8 mouse cellular contexts compared by ENCODE assay signal in the genomic region with DNA sequence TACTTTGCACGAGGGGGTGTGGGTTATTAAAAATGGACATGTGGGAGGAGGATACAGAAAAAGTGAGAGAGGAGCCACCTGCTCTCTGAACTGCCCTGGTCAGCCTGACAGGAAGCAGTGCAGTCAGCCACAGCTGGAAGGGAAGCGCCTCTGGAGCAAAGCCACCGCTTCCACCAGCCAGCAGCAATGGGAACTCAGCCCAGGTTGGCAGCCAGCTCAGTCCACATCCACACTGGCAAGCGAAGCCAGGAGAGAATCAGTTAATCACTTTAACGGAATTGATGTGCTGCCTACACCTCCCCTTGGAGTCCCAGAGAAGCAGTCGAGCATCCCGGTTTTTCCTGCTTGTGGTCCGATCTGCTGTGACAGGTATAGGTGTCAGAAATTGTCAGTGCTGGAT.
A peak's percentile ranks its signal among the peaks of the same experiment; 100 is the strongest.
DNase-seq lines count a peak whose midpoint lies in the region; ATAC-seq and TF ChIP-seq lines count a peak whose summit lies in the region.
"Had no signal": no experiment of that assay in that cellular context is flagged by ENCODE, and none has a peak within 500 bp of the region (broad histone marks: within the 10 kb centered on the region; RNA-seq: fewer than 3 reads in every experiment).

No protein-coding gene starts in this region.

- H3K27ac ChIP-seq in limb, embryonic 14.5 days (replicated peaks; ENCODE audit: low read depth, low read length), result no peak overlapping the region
- H3K27ac ChIP-seq in limb, embryonic 10.5 days, result no peak overlapping the region
- H3K27ac ChIP-seq in heart, postnatal 0 days (ENCODE audit: low read depth), result no peak overlapping the region
- H3K27ac ChIP-seq: liver, embryonic 15.5 days had no signal

- no peaks in the 10 kb centered on the region for H3K4me1 ChIP-seq in limb, embryonic 14.5 days (ENCODE audit: control insufficient read depth, insufficient read depth, low read length)
- peaks cover 3% of the 10 kb centered on the region; the same call in 1 of the 2 replicates for H3K4me1 ChIP-seq in limb, embryonic 10.5 days
- no peaks in the 10 kb centered on the region for H3K4me1 ChIP-seq in heart, postnatal 0 days (ENCODE audit: control insufficient read depth, insufficient read depth)
- H3K4me1 ChIP-seq: liver, embryonic 15.5 days had no signal

- no peak for TF ChIP-seq CTCF in brain, embryonic 14.5 days (IDR thresholded peaks at IDR 0.05; ENCODE audit: borderline replicate concordance, extremely low read depth, insufficient read depth, insufficient read length)
- TF ChIP-seq CTCF in heart, postnatal 0 days (IDR thresholded peaks at IDR 0.05; ENCODE audit: low read depth), result no peak

- H3K4me3 ChIP-seq in limb, embryonic 14.5 days (replicated peaks; ENCODE audit: low read length), result no peak overlapping the region
- no peak overlapping the region for H3K4me3 ChIP-seq in limb, embryonic 10.5 days
- no peak overlapping the region for H3K4me3 ChIP-seq in heart, postnatal 0 days (ENCODE audit: low read depth, low read length)
- H3K4me3 ChIP-seq: liver, embryonic 15.5 days had no signal

- H3K9me3 ChIP-seq in limb, embryonic 14.5 days (ENCODE audit: control insufficient read depth, low read length), result no peaks in the 10 kb centered on the region
- no peaks in the 10 kb centered on the region for H3K9me3 ChIP-seq in limb, embryonic 10.5 days (replicated peaks)
- no peaks in the 10 kb centered on the region for H3K9me3 ChIP-seq in heart, postnatal 0 days (replicated peaks; ENCODE audit: control insufficient read depth, low read length)
- H3K9me3 ChIP-seq: liver, embryonic 15.5 days had no signal

- no peaks in the 10 kb centered on the region for H3K36me3 ChIP-seq in limb, embryonic 14.5 days (ENCODE audit: control insufficient read depth, insufficient read depth, low read length)
- no peaks in the 10 kb centered on the region for H3K36me3 ChIP-seq in limb, embryonic 10.5 days
- no peaks in the 10 kb centered on the region for H3K36me3 ChIP-seq in heart, postnatal 0 days (replicated peaks; ENCODE audit: control insufficient read depth, insufficient read depth, low read length)
- H3K36me3 ChIP-seq: liver, embryonic 15.5 days had no signal

- no peak for TF ChIP-seq EP300 in heart, postnatal 0 days (IDR thresholded peaks at IDR 0.05; ENCODE audit: low read depth)

- H3K27me3 ChIP-seq in limb, embryonic 14.5 days (ENCODE audit: control insufficient read depth, insufficient read depth, low read length), result no peaks in the 10 kb centered on the region
- no peaks in the 10 kb centered on the region for H3K27me3 ChIP-seq in limb, embryonic 10.5 days (ENCODE audit: low read depth, poor library complexity, severe bottlenecking)
- no peaks in the 10 kb centered on the region for H3K27me3 ChIP-seq in heart, postnatal 0 days (ENCODE audit: control insufficient read depth, insufficient read depth, low read length)
- H3K27me3 ChIP-seq: liver, embryonic 15.5 days had no signal

- DNase-seq in limb, embryonic 14.5 days (ENCODE audit: low spot score), result peak; percentile 40
- DNase-seq in limb, embryonic 10.5 days (ENCODE audit: low spot score), result no peak
- DNase-seq in brain, embryonic 14.5 days (ENCODE audit: low read depth), result peak; percentile 75
- peak; percentile 10 for DNase-seq in heart, postnatal 0 days (ENCODE audit: low spot score)
- peak; percentile 43 to 52 for DNase-seq in left cerebral cortex, adult 18-20 months (ENCODE audit: low spot score in 2 of 2)
- DNase-seq in right cerebral cortex, postnatal 14 days, result peak; percentile 50
- no peak for DNase-seq in thymus, postnatal 25 days

- WGBS in limb, embryonic 14.5 days, result 48% methylated on average over 8 of the region's 8 CpGs
- WGBS in limb, embryonic 10.5 days, result 70% methylated on average over 8 of the region's 8 CpGs
- 29% methylated on average over 8 of the region's 8 CpGs for WGBS in heart, postnatal 0 days

- TF ChIP-seq POLR2A in limb, embryonic 14.5 days (IDR thresholded peaks at IDR 0.05; ENCODE audit: borderline replicate concordance, extremely low read depth, insufficient read depth, insufficient read length), result no peak
- no peak for TF ChIP-seq POLR2A in brain, embryonic 14.5 days (IDR thresholded peaks at IDR 0.05; ENCODE audit: borderline replicate concordance, extremely low read depth, insufficient read depth, insufficient read length, poor library complexity, severe bottlenecking)

- H3K4me2 ChIP-seq in limb, embryonic 14.5 days (replicated peaks; ENCODE audit: low read depth, low read length, severe bottlenecking), result no peak overlapping the region
- no peak overlapping the region for H3K4me2 ChIP-seq in heart, postnatal 0 days (ENCODE audit: low read depth, low read length)
- H3K4me2 ChIP-seq: liver, embryonic 15.5 days had no signal

- ATAC-seq in limb, embryonic 14.5 days (ENCODE audit: low FRiP score, low read depth), result no peak
- 0 out of 2 replicates have a peak, but pooled peaks have one; percentile 30 for ATAC-seq in heart, postnatal 0 days (ENCODE audit: insufficient read depth, low read depth)

- H3K9ac ChIP-seq in limb, embryonic 14.5 days (ENCODE audit: low read depth, low read length, severe bottlenecking), result no peak overlapping the region
- no peak overlapping the region for H3K9ac ChIP-seq in heart, postnatal 0 days (replicated peaks; ENCODE audit: low read depth, low read length)
- H3K9ac ChIP-seq: liver, embryonic 15.5 days had no signal

Comparison
In these comparisons a context has a peak if more than half of its experiments do, and no peak if none do; other contexts are left out.
1. DNase-seq: peak in limb, embryonic 14.5 days (single experiment), brain, embryonic 14.5 days (single experiment), heart, postnatal 0 days (single experiment), left cerebral cortex, adult 18-20 months (2 of 2) and right cerebral cortex, postnatal 14 days (single experiment); none in limb, embryonic 10.5 days (single experiment) and thymus, postnatal 25 days (single experiment).